ENCODE assay signal across 14 mouse cellular contexts in genomic region chr6:119183781-119184180, GRCm38 (mm10). TPM values are rescaled to one million over a fixed set of nuclear protein-coding genes. Genes with fewer than 3 reads are reported as not detected.
"Had no signal": no experiment of that assay in that cellular context is flagged by ENCODE, and none has a peak within 500 bp of the region (broad histone marks: within the 10 kb centered on the region; RNA-seq: fewer than 3 reads in every experiment).

No protein-coding gene starts in this region.

- ATAC-seq: liver, postnatal 0 days had no signal

- H3K9ac ChIP-seq: limb, embryonic 12.5 days; liver, embryonic 13.5 days; liver, postnatal 0 days; lung, embryonic 15.5 days; neural tube, embryonic 12.5 days had no signal

- H3K4me2 ChIP-seq: limb, embryonic 12.5 days; liver, embryonic 13.5 days; lung, embryonic 15.5 days; neural tube, embryonic 12.5 days had no signal

- H3K36me3 ChIP-seq: lung, embryonic 15.5 days had no signal

- H3K9me3 ChIP-seq: limb, embryonic 12.5 days; liver, embryonic 13.5 days; lung, embryonic 15.5 days; megakaryocyte, embryonic 14.5 days; neural tube, embryonic 12.5 days had no signal

- H3K4me3 ChIP-seq: layer of hippocampus, adult 2 months; limb, embryonic 12.5 days; liver, embryonic 13.5 days; lung, embryonic 15.5 days; megakaryocyte, embryonic 14.5 days; neural tube, embryonic 12.5 days had no signal

- DNase-seq: kidney, postnatal 10 days; kidney, postnatal 4 days; liver; liver, embryonic 13.5 days; liver, postnatal 0 days; lung, postnatal 14 days had no signal

- H3K4me1 ChIP-seq: limb, embryonic 12.5 days; lung, embryonic 15.5 days; neural tube, embryonic 12.5 days had no signal

- H3K27me3 ChIP-seq: limb, embryonic 12.5 days; liver, embryonic 13.5 days; lung, embryonic 15.5 days; megakaryocyte, embryonic 14.5 days; neural tube, embryonic 12.5 days had no signal

- H3K27ac ChIP-seq: layer of hippocampus, adult 2 months; limb, embryonic 12.5 days; liver, embryonic 13.5 days; lung, embryonic 15.5 days; macrophage; neural tube, embryonic 12.5 days; stomach, postnatal 0 days had no signal

RNA-seq across cellular contexts. Expression of gene Cacna1c, which starts 12.4 kb away (rescaled TPM):
- polyA plus RNA-seq: macrophage had no signal

RNA-seq across cellular contexts. Expression of gene Cacna2d4, which starts 52.5 kb away (rescaled TPM):
- polyA plus RNA-seq: kidney, embryonic 14.5 days; limb, embryonic 12.5 days; liver, embryonic 13.5 days; macrophage had no signal
